Mouse (Mus musculus) splenic B cell, adult 2 months (primary cell): ENCODE measurements at regions not wholly inside any gene's neighbourhood (a gene's known extent, or its start where the extent isn't known, plus 50 kb on each side); places are given as distances from the start of the nearest gene placed in this dataset.

Experiments
- DNase-seq: peaks from one replicate; pipeline ENCODE4 v3.0.0-alpha.2; 2011; ENCODE audit warnings: low read depth, low spot score
- H3K27me3 ChIP-seq: 2 replicates; pipeline ENCODE4 v1.6.1; 2012; ENCODE audit warnings: mild to moderate bottlenecking, low read length, moderate library complexity, mixed read lengths; ENCODE audit not compliant: control insufficient read depth, poor library complexity, insufficient read depth, severe bottlenecking
- H3K36me3 ChIP-seq: 2 replicates; pipeline ENCODE4 v1.6.1; 2012; ENCODE audit warnings: mild to moderate bottlenecking, low read length, moderate library complexity, mixed read lengths; ENCODE audit not compliant: control insufficient read depth, poor library complexity, insufficient read depth, severe bottlenecking

DNA sequence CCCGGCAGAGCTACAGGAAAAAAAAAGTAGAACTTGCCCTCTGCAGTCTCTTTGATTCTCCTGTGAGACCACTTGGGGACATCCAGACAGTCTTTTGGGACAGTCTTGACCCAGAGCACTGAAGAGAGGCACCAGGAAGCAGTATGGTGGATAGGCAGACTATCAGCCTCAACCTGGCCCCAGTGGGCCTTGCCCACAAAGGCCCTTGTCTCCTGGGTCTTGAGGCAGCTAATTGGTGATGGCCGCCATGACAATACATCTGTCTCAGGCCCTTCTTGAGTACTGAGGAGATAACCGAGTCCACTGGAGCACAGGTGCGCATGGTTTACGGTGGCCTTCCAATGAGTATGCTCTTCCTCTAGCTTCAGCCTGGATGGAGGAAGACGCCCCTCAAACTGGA lies 170.6 kb upstream of the Rpl34 start:
- no peaks in the 10 kb centered on the region for H3K27me3 ChIP-seq
- H3K36me3 ChIP-seq = no peaks in the 10 kb centered on the region
- no peak for DNase-seq

DNA sequence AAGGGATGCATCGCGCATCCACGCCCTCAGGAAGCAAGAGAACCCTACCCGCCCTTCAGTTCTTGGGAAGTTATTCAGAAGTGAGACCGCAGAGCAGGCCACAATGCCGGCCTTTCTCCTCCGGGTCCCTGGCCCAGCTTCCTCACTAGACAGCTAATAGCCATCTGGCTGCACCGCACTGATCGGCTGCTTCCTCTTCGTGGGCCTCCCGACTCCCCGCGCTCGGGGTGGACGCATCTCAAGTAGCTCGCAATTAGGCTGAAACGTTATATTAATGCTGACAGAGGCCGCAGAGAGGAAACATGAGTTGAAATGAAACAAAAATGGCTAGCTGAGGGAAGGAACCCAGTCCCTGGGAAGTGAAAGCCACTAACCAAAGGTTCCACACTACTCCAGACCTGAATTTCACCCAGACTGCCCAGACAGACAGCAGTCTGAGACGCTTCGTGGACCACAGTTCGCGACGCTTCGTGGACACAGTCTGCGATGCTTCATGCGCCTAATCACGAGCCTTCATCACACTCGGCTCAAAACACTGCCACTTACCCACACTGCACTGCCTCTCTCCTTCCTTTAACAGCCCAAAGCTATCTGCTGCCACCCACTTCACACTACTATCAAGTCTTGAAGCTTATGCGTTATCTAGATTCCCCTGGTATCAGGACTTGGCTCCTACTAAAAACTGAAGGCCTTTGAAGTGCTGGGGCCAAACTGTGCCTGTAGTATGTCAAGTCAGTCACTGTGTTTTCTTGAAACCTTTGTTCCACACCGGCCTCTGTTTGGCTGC lies 170.0 kb upstream of the Rpl34 start:
- peak; percentile 51 for DNase-seq
- H3K27me3 ChIP-seq = no peaks in the 10 kb centered on the region

DNA sequence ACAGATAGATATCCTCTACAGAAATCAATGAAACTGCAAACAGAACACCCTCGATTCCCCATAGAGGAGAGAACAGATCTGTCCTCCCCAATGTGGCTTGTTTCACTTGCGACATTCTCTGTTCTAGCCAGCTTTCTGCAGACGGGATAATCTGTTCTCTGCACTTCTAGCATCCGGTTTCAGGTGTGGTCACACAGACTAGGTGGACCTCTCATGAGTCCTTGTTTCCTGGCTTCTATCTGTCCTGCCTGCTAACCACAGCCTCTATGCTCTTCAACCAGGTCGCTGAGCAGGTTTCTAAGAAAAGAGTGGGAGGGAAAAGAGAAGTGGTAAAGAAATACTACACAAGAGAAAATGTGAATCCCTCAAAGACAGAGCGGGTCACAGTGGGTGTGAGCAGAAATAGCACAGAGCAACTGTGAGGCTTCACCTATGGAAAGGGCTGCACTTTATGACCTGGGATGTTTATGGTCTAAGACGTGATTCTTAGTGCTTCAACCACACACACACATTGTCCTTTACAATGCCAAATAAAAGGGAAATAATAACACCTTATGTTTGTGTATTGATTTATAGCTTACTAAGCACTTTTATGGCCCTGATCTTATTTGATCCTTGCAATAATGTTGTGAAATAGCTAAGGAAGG lies 164.1 kb upstream of the Rpl34 start:
- Histone ChIP-seq H3K27me3 (no peaks in the 10 kb centered on the region), H3K36me3 (no peaks in the 10 kb centered on the region)
- no peak for DNase-seq

More for the DNA sequence above, 170.0 kb upstream of the Rpl34 start:
- H3K36me3 ChIP-seq = no peaks in the 10 kb centered on the region

DNA sequence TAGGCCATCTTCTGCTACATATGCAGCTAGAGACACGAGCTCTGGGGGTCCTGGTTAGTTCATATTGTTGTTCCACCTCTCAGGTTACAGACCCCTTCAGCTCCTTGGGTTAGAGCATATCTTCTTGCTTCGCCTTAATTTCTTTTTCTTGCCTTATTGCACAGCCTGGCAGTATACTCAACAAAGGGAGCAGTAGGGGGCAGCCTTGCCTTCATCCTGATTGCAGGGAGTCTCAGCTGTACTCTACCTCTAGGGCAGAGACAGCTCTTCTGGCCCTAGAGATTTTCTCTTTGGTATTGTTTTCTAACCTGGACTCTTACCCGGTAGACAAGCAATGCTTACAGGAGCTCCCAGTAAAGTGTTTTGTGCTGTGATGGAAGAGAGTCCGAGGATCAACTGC lies 161.1 kb upstream of the Rpl34 start:
- DNase-seq = peak; percentile 42
- Histone ChIP-seq H3K27me3 (no peaks in the 10 kb centered on the region), H3K36me3 (no peaks in the 10 kb centered on the region)

DNA sequence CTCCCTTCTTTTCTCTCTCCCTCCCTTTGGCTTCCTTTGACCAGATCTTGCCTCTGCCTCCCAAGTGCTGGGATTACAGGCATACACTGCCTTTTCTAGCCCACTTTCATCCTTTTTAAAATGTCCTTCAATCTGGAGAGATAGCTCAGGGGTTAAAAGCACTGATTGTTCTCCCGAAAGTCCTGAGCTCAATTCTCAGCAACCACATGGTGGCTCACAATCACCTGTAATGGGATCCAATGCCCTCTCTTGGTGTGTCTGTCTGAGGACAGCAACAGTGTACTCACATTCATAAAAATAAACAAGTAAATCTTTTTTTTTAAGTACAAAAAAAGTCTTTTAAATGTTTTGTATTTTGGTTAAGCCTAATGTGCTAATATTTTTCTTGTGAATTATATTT lies 158.4 kb upstream of the Rpl34 start:
- Histone ChIP-seq H3K27me3 (no peaks in the 10 kb centered on the region), H3K36me3 (no peaks in the 10 kb centered on the region)
- DNase-seq = no peak

DNA sequence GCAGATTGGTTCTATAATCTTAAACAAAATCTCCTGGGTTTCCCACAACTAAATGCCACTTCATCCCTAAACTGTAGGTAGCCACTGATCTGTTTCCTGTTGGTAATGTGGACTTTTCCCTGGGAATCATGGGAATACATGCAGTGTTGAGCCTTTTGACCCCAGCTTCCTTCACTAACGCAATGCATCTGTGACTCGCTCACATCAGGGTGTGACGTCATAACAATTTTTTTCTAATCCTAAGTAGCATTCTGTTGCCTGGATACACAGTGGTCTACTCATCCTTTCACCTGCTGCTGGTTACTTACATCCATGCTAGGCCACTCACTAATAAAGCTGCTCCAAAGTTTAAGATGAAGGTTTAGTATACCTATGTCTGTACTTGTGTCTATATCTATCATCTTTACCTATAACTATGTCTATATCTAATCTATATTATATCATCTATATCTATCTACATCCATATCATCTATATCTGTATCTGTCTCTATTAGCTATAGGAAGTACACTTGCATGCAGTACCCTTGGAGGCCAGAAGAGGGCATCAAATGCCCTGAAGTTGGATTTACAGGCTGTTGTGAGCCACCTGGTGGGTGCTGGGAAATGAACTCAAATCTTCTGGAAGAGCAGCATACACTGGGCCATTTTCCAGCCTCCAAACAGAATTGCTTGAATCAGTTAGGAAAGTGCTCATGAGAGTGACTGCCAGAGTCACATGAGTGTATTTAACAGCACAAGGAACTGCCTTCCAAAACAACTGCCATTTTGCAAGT lies 157.5 kb upstream of the Rpl34 start:
- DNase-seq = peak; percentile 82
- Histone ChIP-seq H3K27me3 (no peaks in the 10 kb centered on the region), H3K36me3 (no peaks in the 10 kb centered on the region)

DNA sequence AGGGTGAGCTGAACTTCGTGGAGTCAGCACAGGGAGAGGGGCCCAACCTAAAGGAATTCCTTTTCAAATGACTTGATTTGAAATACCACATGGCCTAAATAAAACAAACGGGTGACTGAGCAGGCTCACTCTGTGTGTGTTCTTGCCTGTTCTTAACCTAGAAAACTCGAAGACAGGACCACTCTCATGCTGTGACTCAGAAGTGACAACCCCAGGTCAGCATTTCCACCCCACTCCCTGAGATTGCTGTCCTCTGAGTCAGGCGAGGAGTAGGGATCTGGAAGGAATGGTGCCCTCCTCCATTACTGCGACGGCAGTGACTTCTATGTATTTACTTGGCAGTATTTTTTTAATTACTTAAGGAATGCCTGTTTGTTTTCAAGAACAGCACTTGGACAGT lies 155.8 kb upstream of the Rpl34 start:
- Histone ChIP-seq H3K27me3 (no peaks in the 10 kb centered on the region), H3K36me3 (no peaks in the 10 kb centered on the region)
- no peak for DNase-seq

DNA sequence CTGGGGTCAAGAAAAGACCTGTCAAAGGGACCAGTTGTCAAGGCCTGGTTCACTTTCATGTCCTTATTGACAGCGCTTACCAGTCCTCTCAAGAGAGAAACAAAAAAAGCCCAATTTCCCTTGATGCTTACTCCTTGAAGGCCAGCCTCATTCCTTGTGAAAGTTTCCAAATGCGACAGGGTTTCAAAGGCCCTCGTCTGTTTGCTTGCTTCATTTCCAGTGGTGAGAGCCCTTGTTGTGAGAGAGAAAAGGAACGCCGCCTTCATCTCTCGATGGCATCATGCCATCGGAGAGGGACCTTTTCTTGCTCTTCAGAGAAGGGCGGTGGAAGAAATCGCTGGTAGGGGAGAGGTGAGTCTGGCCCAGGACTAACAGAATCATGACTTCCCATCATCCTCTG lies 154.2 kb upstream of the Rpl34 start:
- no peaks in the 10 kb centered on the region for H3K36me3 ChIP-seq
- DNase-seq = no peak
- H3K27me3 ChIP-seq = no peaks in the 10 kb centered on the region

DNA sequence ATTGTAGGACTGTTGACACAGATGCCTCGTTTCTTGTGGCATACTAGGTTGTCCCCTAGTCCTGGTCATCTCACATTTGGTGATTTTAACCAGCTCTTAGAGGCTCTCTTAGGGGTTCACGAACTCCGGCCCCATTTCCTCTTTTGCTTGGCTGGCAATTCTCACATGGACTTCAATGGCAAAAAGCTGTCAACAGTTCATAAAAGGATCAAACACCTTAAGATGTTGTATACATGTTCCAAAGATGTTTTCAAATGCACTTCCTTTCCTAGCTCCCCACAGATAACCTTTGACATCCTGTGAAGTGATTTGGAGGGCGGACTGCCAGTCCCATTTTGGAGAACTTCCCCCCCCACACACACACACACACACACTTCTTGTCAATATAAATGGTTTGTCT lies 153.7 kb upstream of the Rpl34 start:
- no peaks in the 10 kb centered on the region for H3K27me3 ChIP-seq
- H3K36me3 ChIP-seq = no peaks in the 10 kb centered on the region
- no peak for DNase-seq

DNA sequence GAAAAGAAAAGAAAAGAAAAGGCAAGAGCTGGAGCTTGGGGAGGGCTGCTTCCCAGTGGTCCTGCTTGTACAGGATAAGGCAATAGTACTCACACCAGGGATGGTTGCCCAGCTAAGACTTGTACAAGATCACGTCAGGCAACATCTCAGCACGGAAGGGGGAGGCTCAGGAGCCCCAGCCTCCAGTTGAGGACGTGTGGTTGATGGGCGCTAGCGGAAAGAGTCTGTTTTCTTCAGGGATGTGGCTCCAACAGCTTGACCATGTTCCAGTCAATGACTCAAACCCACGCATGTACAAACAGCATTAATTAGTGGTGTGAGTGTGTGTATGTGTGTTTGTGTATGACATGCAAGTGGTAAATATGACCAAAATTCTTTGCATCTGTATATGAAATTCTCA lies 153.1 kb upstream of the Rpl34 start:
- Histone ChIP-seq H3K36me3 (no peaks in the 10 kb centered on the region), H3K27me3 (no peaks in the 10 kb centered on the region)
- no peak for DNase-seq

DNA sequence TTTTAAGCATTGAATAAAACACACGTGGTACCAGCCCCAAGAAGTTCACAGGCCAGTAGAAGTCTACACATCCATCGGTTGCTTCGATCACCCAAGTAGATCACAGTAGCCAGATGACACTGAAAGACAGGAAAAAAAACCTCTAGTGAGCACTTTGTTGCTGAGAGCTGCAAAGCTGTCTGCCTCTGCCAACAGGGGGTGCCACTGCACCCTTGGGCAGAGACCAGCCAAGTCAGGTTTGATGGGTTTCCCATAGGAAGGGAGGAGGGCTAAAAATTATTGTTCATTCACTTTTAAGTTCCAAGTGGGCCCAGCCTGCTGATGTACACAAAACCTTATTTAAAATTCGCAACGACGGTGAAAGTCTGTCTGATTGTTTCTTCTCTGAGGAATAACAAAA lies 150.3 kb upstream of the Rpl34 start:
- no peaks in the 10 kb centered on the region for H3K36me3 ChIP-seq
- no peak for DNase-seq
- H3K27me3 ChIP-seq = no peaks in the 10 kb centered on the region

DNA sequence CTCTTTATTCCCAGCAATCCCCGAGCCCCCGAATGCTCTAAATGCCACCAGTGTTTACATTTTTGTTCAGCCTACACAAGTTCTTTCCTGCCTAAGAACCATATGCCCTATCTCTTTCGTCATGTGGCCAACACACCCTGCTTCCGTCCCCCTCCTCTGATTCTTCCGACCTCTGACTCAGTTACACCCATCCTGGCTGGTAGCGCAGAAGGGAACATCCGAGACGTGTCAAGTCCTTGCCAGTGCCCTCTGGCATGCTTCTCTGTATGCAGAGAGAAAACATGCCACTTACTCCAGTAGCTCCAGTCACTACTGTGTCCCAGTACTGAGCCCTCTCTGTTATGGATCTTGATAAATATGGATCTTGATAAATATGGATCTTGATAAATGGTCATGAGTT lies 149.3 kb upstream of the Rpl34 start:
- Histone ChIP-seq H3K36me3 (no peaks in the 10 kb centered on the region), H3K27me3 (no peaks in the 10 kb centered on the region)
- DNase-seq = no peak

DNA sequence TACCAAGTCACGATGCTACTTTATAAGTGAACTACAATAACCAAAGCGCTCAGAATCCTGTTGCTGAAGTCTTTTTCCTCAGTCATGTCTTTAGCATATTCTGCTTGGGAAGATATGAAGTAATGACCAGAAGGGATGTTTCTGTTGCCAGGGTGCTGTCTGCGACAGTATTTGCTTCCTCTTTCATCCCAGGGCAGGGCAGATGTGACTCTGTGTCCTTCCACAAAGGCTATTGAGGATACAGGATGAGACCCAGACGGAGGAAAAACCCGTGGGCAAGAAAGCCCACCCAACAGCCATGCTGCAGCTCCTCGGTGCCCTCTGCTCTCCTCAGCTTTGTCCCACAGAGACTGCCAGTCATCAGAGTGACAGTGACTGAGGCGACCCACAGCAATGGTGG lies 148.6 kb upstream of the Rpl34 start:
- DNase-seq = no peak
- Histone ChIP-seq H3K27me3 (no peaks in the 10 kb centered on the region), H3K36me3 (no peaks in the 10 kb centered on the region)

DNA sequence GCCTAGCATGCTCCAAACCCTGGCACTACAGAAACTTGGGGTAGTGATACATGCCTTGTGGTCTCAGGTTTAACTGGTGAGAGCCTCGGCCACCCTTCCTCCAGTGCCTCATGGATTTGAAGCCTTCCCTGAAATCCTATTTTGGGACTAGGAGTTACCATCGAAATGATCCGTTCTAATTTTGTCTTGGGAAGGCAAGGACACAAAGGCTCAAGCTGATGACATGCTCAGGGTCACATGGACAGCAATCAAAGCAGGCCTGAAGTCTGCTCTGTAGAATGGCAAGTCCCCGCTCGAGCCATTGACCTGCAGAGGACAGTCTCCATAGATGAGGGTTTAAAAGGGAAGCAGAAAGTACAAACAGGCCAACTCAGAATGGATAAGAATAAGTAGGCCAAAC lies 147.8 kb upstream of the Rpl34 start:
- DNase-seq = no peak
- no peaks in the 10 kb centered on the region for H3K36me3 ChIP-seq
- H3K27me3 ChIP-seq = no peaks in the 10 kb centered on the region

DNA sequence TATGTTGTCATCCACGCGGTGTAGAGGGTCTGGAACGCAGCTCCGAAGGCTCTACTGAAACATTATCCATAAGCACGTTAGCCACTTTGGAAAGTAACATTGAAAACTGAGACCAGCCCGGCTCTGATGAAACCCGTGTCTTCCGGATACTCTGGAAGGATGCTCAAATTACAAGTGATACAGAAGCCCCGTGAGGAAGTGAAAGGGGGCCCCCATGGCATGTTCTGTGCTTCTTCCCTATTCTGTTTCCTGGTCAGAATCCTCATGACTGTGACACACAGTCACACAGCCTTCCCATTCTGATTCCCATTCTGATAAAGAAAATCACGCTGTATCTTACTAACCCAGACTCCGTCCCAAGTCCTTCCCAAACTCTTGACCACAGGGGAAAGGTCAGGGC lies 143.5 kb upstream of the Rpl34 start:
- peak; percentile 23 for DNase-seq

More for the DNA sequence above, 143.5 kb upstream of the Rpl34 start:
- no peaks in the 10 kb centered on the region for H3K27me3 ChIP-seq
- H3K36me3 ChIP-seq = no peaks in the 10 kb centered on the region
